Mouse (Mus musculus): Measurements from ENCODE around the gene Higd1c. TPM values are rescaled to one million over a fixed set of nuclear protein-coding genes. Genes with fewer than 3 reads are reported as not detected.

Higd1c gene
- polyA plus RNA-seq, 2 experiments, result not detected

DNA sequence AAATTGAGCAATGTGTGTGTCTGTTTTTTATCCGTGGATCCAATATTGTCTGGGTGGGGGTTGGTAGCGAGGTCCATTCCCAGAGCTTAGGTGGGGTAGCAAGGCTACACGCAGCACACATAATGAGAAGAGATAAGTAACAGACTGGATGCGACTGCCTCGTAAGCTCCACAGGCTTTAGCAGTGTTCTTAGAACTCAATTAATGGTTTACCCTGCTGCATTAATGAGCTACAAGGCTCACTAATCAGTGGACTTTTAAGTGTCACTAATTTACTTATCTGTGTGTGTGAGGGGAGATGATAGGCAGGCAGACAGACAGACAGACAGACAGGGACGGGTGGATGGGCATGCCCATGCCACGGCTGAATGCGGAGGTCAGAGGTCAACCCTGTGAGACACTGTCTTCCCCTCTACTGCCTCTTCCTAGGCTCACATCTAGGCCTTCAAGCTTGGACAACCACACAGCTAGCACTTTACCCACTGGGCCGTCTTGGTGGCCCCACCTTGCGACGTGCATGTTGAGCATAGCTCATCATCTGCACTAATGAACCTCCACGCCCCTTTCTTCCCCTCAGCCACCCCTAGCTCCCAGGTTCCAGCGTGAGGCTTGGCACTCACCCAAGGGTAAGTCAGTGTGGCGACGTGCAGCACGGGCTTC, 36.4 kb downstream of the Higd1c start:
- 77% methylated on average over 16 of the region's 16 CpGs for WGBS (ENCODE audit: insufficient replicate concordance)
- Histone ChIP-seq H3K4me2 (ENCODE audit: low read depth) (no peak overlapping the region), H3K27ac (no peak overlapping the region), H3K4me1 (replicated peaks; ENCODE audit: control insufficient read depth in 2 of 2, insufficient read depth in 2 of 2, low read length in 1 of 2) (peaks cover 0 to 4% of the 10 kb centered on the region in 2 experiments; a peak in 2 of 4 replicates), H3K27me3 (ENCODE audit: control insufficient read depth, insufficient read depth, low read length) (no peaks in the 10 kb centered on the region), H3K9me3 (ENCODE audit: control insufficient read depth, low read length) (no peaks in the 10 kb centered on the region), H3K4me3 (ENCODE audit: insufficient read depth in 1 of 2, low read depth in 2 of 2, low read length in 2 of 2) (no peak overlapping the region), H3K9ac (replicated peaks) (no peak overlapping the region), H3K36me3 (replicated peaks; ENCODE audit: control insufficient read depth, insufficient read depth, low read depth) (peaks cover 99% of the 10 kb centered on the region)
- DNase-seq (ENCODE audit: low read depth in 3 of 3, low spot score in 3 of 3) (no peak), ATAC-seq (ENCODE audit: insufficient read depth) (no peak)
- no peak for TF ChIP-seq EP300 (IDR thresholded peaks at IDR 0.05; ENCODE audit: low read depth)
- TF ChIP-seq CTCF (IDR thresholded peaks at IDR 0.05; ENCODE audit: low read depth), result no peak

DNA sequence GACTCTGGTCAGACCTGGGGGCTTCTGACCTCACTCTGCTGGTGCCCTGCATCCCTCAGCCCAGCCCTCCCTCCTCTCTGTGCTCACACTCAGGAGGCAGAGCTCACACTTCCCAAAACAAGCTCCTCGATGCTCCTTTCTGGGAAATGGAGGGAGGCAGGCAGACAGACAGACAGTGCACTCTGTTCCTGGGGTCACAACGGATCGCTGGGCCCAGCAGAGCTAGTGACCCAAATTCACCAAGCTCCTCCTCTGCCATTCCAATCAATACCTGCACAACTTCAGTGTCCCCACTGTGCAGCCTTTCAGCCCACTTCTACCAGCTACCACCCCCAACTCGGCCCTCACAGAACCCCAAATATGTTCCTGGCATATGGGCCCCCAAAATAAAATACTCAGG, 37.5 kb downstream of the Higd1c start:
- H3K27ac ChIP-seq, result no peak overlapping the region
- H3K27me3 ChIP-seq (ENCODE audit: control insufficient read depth, insufficient read depth, low read length), result no peaks in the 10 kb centered on the region
- no peaks in the 10 kb centered on the region for H3K9me3 ChIP-seq (ENCODE audit: control insufficient read depth, low read length)
- H3K4me1 ChIP-seq (replicated peaks; ENCODE audit: control insufficient read depth in 2 of 2, insufficient read depth in 2 of 2, low read length in 1 of 2), result peaks cover 0 to 6% of the 10 kb centered on the region in 2 experiments; a peak in 2 of 4 replicates
- ATAC-seq (ENCODE audit: insufficient read depth) (no peak), DNase-seq (ENCODE audit: low read depth in 3 of 3, low spot score in 3 of 3) (no peak)
- H3K9ac ChIP-seq (replicated peaks), result no peak overlapping the region
- TF ChIP-seq EP300 (IDR thresholded peaks at IDR 0.05; ENCODE audit: low read depth), result no peak
- no peak for TF ChIP-seq CTCF (IDR thresholded peaks at IDR 0.05; ENCODE audit: low read depth)
- H3K4me3 ChIP-seq (ENCODE audit: insufficient read depth in 1 of 2, low read depth in 2 of 2, low read length in 2 of 2), result no peak overlapping the region
- 85% methylated on average over 4 of the region's 4 CpGs for WGBS (ENCODE audit: insufficient replicate concordance)
- H3K36me3 ChIP-seq (replicated peaks; ENCODE audit: control insufficient read depth, insufficient read depth, low read depth), result peaks cover 99% of the 10 kb centered on the region
- H3K4me2 ChIP-seq (ENCODE audit: low read depth), result no peak overlapping the region

DNA sequence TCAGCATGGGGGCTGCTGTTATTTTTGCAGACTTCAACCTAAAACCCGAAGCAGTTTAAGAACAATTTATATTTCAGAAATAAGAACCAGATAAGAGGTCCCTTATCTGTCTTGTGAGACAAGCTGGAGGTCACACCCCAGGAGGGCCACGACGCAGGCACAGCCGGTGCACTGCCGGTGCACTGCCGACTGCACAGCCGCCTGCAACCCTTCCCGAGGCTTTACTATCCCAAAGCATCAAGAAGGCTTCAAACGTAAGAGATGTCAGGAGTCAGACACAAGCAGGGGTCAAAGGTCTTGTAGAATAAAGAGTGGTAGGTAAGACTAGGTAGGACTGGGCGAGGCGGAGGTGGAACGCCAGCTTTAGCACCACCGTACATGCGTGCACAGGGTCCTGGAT, 38.0 kb downstream of the Higd1c start:
- no peak overlapping the region for H3K4me3 ChIP-seq (ENCODE audit: insufficient read depth in 1 of 2, low read depth in 2 of 2, low read length in 2 of 2)
- DNase-seq (ENCODE audit: low read depth in 3 of 3, low spot score in 3 of 3), result no peak

DNA sequence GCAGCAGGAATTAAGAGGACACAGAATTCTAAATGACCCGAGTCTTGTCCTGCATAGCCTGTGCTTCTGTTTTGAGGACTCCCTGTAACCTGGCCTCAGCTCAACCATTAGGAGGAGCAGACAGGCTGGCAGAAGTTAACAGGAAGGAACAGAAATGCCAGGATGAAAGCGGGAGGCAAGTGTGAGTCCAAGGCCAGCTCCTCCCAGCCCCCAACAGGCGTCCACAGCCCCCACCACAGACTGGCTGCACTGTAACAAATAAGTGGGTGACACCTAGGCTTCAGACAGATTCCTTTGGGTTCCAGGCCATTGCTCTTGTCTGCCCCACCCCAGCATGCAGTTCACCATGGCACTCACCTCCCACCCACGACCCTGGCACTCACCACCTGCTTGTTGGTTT, 38.5 kb downstream of the Higd1c start:
- no peak overlapping the region for H3K9ac ChIP-seq (replicated peaks)
- no peak overlapping the region for H3K27ac ChIP-seq
- H3K36me3 ChIP-seq (replicated peaks; ENCODE audit: control insufficient read depth, insufficient read depth, low read depth), result peaks cover 99% of the 10 kb centered on the region
- H3K27me3 ChIP-seq (ENCODE audit: control insufficient read depth, insufficient read depth, low read length), result no peaks in the 10 kb centered on the region
- H3K9me3 ChIP-seq (ENCODE audit: control insufficient read depth, low read length), result no peaks in the 10 kb centered on the region
- 75% methylated on average over 4 of the region's 4 CpGs for WGBS (ENCODE audit: insufficient replicate concordance)
- ATAC-seq (ENCODE audit: insufficient read depth), result no peak
- H3K4me1 ChIP-seq (replicated peaks; ENCODE audit: control insufficient read depth in 2 of 2, insufficient read depth in 2 of 2, low read length in 1 of 2), result peaks cover 0 to 6% of the 10 kb centered on the region in 2 experiments; a peak in 2 of 4 replicates
- H3K4me2 ChIP-seq (ENCODE audit: low read depth), result no peak overlapping the region
- DNase-seq (ENCODE audit: low read depth in 3 of 3, low spot score in 3 of 3), result no peak
- no peak for TF ChIP-seq EP300 (IDR thresholded peaks at IDR 0.05; ENCODE audit: low read depth)
- no peak for TF ChIP-seq CTCF (IDR thresholded peaks at IDR 0.05; ENCODE audit: low read depth)
- H3K4me3 ChIP-seq (ENCODE audit: insufficient read depth in 1 of 2, low read depth in 2 of 2, low read length in 2 of 2), result no peak overlapping the region

More for the DNA sequence above, 38.0 kb downstream of the Higd1c start:
- Histone ChIP-seq H3K9me3 (ENCODE audit: control insufficient read depth, low read length) (no peaks in the 10 kb centered on the region), H3K4me2 (ENCODE audit: low read depth) (peak overlapping the region; percentile 15; the same call in 1 of the 2 replicates), H3K27ac (no peak overlapping the region), H3K9ac (replicated peaks) (no peak overlapping the region), H3K36me3 (replicated peaks; ENCODE audit: control insufficient read depth, insufficient read depth, low read depth) (peaks cover 99% of the 10 kb centered on the region), H3K27me3 (ENCODE audit: control insufficient read depth, insufficient read depth, low read length) (no peaks in the 10 kb centered on the region), H3K4me1 (replicated peaks; ENCODE audit: control insufficient read depth in 2 of 2, insufficient read depth in 2 of 2, low read length in 1 of 2) (peaks cover 0 to 6% of the 10 kb centered on the region in 2 experiments; a peak in 2 of 4 replicates)
- TF ChIP-seq EP300 (IDR thresholded peaks at IDR 0.05; ENCODE audit: low read depth) (no peak), CTCF (IDR thresholded peaks at IDR 0.05; ENCODE audit: low read depth) (no peak)
- WGBS (ENCODE audit: insufficient replicate concordance), result 69% methylated on average over 14 of the region's 14 CpGs
- ATAC-seq (ENCODE audit: insufficient read depth), result no peak

DNA sequence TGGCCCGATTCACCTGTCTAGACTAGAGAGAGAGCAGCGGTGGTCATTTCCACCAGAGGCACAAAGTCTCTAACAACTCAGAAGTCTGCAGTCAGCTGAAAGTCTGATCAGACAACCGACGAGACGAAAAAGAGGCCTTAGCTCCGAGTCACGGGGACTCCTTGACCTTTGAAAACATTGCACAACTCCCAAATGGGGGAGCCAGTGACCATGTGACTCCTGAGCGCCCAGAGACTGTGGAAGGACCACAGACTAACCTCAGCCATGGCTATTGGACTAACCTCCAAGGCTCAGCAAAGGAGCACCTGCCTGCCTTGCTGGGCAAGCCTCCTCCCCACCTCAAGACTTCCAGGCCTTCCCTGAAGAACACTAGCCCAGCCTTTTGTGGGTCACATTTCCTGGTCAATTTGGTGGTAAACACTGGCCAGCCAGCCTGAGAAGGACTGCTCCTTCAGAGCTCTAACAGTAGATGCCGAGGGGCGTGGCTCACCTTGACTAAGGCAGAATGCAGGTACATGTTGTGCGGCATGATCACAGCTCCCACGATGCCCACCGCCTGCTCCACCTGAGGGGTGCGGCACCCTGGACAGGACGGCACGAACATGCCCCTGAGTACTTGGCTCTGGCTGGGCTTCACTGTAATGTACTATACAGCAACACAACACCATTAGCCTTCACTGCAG, 39.1 kb downstream of the Higd1c start:
- peaks cover 99% of the 10 kb centered on the region for H3K36me3 ChIP-seq (replicated peaks; ENCODE audit: control insufficient read depth, insufficient read depth, low read depth)
- peak; percentile 12; the same call in 1 of the 2 replicates for ATAC-seq (ENCODE audit: insufficient read depth)
- no peak overlapping the region for H3K27ac ChIP-seq
- DNase-seq (ENCODE audit: low read depth in 3 of 3, low spot score in 3 of 3), result no peak
- H3K9ac ChIP-seq (replicated peaks), result no peak overlapping the region
- no peak overlapping the region for H3K4me2 ChIP-seq (ENCODE audit: low read depth)
- H3K4me1 ChIP-seq (replicated peaks; ENCODE audit: control insufficient read depth in 2 of 2, insufficient read depth in 2 of 2, low read length in 1 of 2), result peaks cover 0 to 6% of the 10 kb centered on the region in 2 experiments; a peak in 2 of 4 replicates
- H3K4me3 ChIP-seq (ENCODE audit: insufficient read depth in 1 of 2, low read depth in 2 of 2, low read length in 2 of 2), result no peak overlapping the region
- H3K9me3 ChIP-seq (ENCODE audit: control insufficient read depth, low read length), result no peaks in the 10 kb centered on the region
- WGBS (ENCODE audit: insufficient replicate concordance), result 87% methylated on average over 16 of the region's 16 CpGs
- TF ChIP-seq EP300 (IDR thresholded peaks at IDR 0.05; ENCODE audit: low read depth), result no peak
- TF ChIP-seq CTCF (IDR thresholded peaks at IDR 0.05; ENCODE audit: low read depth), result no peak
- H3K27me3 ChIP-seq (ENCODE audit: control insufficient read depth, insufficient read depth, low read length), result no peaks in the 10 kb centered on the region

Measured in liver, embryonic 14.5 days (tissue).